In the genomic region with DNA sequence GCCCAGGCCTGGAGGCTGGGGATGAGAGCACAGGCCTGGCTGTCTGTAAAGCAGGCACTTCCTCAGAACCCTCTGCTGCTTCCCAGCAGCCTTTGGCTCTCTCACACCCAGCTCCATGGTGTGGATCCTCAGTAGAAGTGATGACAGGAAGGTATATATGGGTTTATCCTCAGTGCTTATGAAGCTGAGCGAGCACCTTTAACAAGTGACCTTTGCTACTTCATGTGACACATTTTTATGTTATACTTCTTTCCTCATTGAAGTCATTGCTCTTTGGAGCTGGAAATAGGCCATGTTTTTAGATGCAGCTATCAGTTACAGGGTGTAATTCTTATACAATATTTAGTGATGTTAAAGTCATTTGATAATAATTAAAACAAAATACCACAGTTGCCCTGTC, we compare ENCODE assay signal across 19 mouse cellular contexts. TPM values are rescaled to one million over a fixed set of nuclear protein-coding genes. Genes with fewer than 3 reads are reported as not detected.
DNase-seq lines count a peak whose midpoint lies in the region; ATAC-seq lines count a peak whose summit lies in the region.
"Had no signal": no experiment of that assay in that cellular context is flagged by ENCODE, and none has a peak within 500 bp of the region (broad histone marks: within the 10 kb centered on the region; RNA-seq: fewer than 3 reads in every experiment).

No protein-coding gene starts in this region.

- no peak for ATAC-seq in heart, embryonic 12.5 days (ENCODE audit: insufficient number of reproducible peaks, low FRiP score)
- ATAC-seq in intestine, embryonic 16.5 days = peak; percentile 78
- ATAC-seq: forebrain, embryonic 13.5 days; forebrain, embryonic 15.5 days had no signal

- no peak overlapping the region for H3K27ac ChIP-seq in heart, embryonic 12.5 days (ENCODE audit: poor library complexity, severe bottlenecking)
- peak overlapping the region; percentile 77 for H3K27ac ChIP-seq in intestine, embryonic 16.5 days (ENCODE audit: low read length)
- H3K27ac ChIP-seq: embryonic facial prominence, embryonic 10.5 days; embryonic facial prominence, embryonic 12.5 days; forebrain, embryonic 13.5 days; forebrain, embryonic 15.5 days had no signal

- H3K9ac ChIP-seq in heart, embryonic 12.5 days = no peak overlapping the region
- peak overlapping the region; percentile 24; the same call in 1 of the 2 replicates for H3K9ac ChIP-seq in intestine, embryonic 16.5 days (ENCODE audit: low read depth, low read length)
- H3K9ac ChIP-seq: embryonic facial prominence, embryonic 12.5 days; forebrain, embryonic 13.5 days; forebrain, embryonic 15.5 days had no signal

- WGBS in heart, embryonic 12.5 days = 71% methylated on average over 1 of the region's 1 CpGs
- WGBS in intestine, embryonic 16.5 days = 80% methylated on average over 1 of the region's 1 CpGs
- 34% methylated on average over 1 of the region's 1 CpGs for WGBS in large intestine, adult 2 months

- peak; percentile 61 for DNase-seq in heart, adult 11 months
- peak; percentile 78 for DNase-seq in large intestine, adult 2 months (ENCODE audit: low read depth, low spot score)
- DNase-seq in left cerebral cortex, adult 11 months (ENCODE audit: low spot score) = no peak
- no peak for DNase-seq in cerebellum, adult 8-10 months
- DNase-seq in left cerebral cortex, adult 18-20 months (ENCODE audit: low spot score in 2 of 2) = no peak
- DNase-seq: adrenal gland, adult 2 months; adrenal gland, postnatal 10 days; adrenal gland, postnatal 25 days; cerebellum, adult 11 months; cerebellum, adult 18-20 months; cerebellum, adult 9-10 months; cerebellum, postnatal 10 days; cerebellum, postnatal 25 days had no signal

- H3K36me3 ChIP-seq in heart, embryonic 12.5 days = peaks cover 38% of the 10 kb centered on the region
- 0 out of 2 replicates have a peak, but pooled peaks cover 5% of the 10 kb centered on the region for H3K36me3 ChIP-seq in intestine, embryonic 16.5 days (ENCODE audit: control insufficient read depth, insufficient read depth, low read length)
- H3K36me3 ChIP-seq: forebrain, embryonic 15.5 days had no signal

- no peaks in the 10 kb centered on the region for H3K9me3 ChIP-seq in heart, embryonic 12.5 days (replicated peaks)
- H3K9me3 ChIP-seq in intestine, embryonic 16.5 days (ENCODE audit: control insufficient read depth, low read length) = no peaks in the 10 kb centered on the region
- H3K9me3 ChIP-seq: embryonic facial prominence, embryonic 10.5 days; embryonic facial prominence, embryonic 12.5 days; forebrain, embryonic 13.5 days; forebrain, embryonic 15.5 days had no signal

- H3K4me1 ChIP-seq in heart, embryonic 12.5 days (replicated peaks) = no peaks in the 10 kb centered on the region
- peaks cover 4% of the 10 kb centered on the region for H3K4me1 ChIP-seq in intestine, embryonic 16.5 days (ENCODE audit: control insufficient read depth, insufficient read depth, low read length)
- H3K4me1 ChIP-seq: embryonic facial prominence, embryonic 10.5 days; embryonic facial prominence, embryonic 12.5 days; forebrain, embryonic 13.5 days; forebrain, embryonic 15.5 days had no signal

- H3K4me2 ChIP-seq in heart, embryonic 12.5 days = no peak overlapping the region
- H3K4me2 ChIP-seq in intestine, embryonic 16.5 days (ENCODE audit: low read depth, low read length) = no peak overlapping the region
- H3K4me2 ChIP-seq: embryonic facial prominence, embryonic 12.5 days; forebrain, embryonic 13.5 days; forebrain, embryonic 15.5 days had no signal

- no peak overlapping the region for H3K4me3 ChIP-seq in heart, embryonic 12.5 days
- no peak overlapping the region for H3K4me3 ChIP-seq in intestine, embryonic 16.5 days (ENCODE audit: low read length)
- H3K4me3 ChIP-seq: embryonic facial prominence, embryonic 10.5 days; embryonic facial prominence, embryonic 12.5 days; forebrain, embryonic 13.5 days; forebrain, embryonic 15.5 days had no signal

- H3K27me3 ChIP-seq in heart, embryonic 12.5 days (replicated peaks) = no peaks in the 10 kb centered on the region
- no peaks in the 10 kb centered on the region for H3K27me3 ChIP-seq in intestine, embryonic 16.5 days (replicated peaks; ENCODE audit: control insufficient read depth, insufficient read depth, low read length)
- H3K27me3 ChIP-seq: embryonic facial prominence, embryonic 12.5 days; forebrain, embryonic 13.5 days; forebrain, embryonic 15.5 days had no signal

RNA-seq across cellular contexts. Expression of a gene that starts 52.1 kb away (rescaled TPM):
- 26.7 and 29.7 TPM in 2 replicates for polyA plus RNA-seq in heart, embryonic 12.5 days (2016; fragmentation: Nextera tagmentation; extraction: Ambion mirVana)
- polyA plus RNA-seq in intestine, embryonic 16.5 days (2015; fragmentation: Nextera tagmentation; extraction: Ambion mirVana) = 54.6 and 62.4 TPM in 2 replicates
- polyA plus RNA-seq in large intestine, adult 2 months (2012; rRNA removed) = 15.4 and 21.5 TPM in 2 replicates
- total RNA-seq in left cerebral cortex, adult 18-20 months (2021) = 10 to 100 TPM; 32.1 to 33.9 TPM

Comparison
In these comparisons a context has a peak if more than half of its experiments do, and no peak if none do; other contexts are left out.
1. DNase-seq: peak in heart, adult 11 months (single experiment) and large intestine, adult 2 months (single experiment); none in left cerebral cortex, adult 11 months (single experiment), cerebellum, adult 8-10 months (single experiment) and left cerebral cortex, adult 18-20 months (0 of 2).